In the genomic region with DNA sequence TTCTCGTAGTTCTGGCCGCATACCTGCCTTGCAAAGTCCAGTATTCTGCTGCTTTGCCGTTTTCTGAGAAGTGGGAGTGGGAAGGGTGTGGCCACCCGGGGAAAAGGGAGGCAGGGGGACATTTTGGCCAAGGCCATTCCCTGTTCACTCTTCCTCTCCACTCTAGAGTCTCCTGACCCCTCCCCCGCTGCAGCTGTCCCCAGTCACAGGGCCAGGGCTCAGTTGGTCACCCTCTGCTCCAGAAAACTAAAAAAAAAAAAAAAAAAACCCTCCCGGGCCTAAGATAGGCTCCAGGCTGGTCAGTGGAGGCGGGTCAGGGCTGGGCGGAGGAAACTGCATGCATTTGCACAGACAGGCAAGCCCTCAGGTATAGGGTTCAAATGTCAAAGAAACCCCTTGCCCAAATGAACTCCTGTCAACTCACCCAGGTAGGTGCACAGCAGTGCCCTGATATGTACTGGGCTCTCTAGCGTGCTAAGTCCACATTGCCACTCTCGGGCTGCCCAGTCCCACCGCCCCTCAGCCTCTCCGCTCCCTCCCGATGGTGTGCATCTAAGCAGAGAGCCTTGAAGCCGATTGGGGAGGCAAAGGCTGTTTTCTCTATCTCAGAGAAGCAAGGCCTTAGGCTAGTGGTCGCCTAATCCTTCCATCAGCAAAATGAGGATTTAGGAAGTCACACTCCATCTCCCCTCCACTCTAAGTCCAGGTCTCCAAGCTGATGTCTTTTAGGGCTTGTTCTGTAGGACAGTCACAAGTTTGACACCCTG, we compare ENCODE assay signal across 8 mouse cellular contexts. TPM values are rescaled to one million over a fixed set of nuclear protein-coding genes. Genes with fewer than 3 reads are reported as not detected.
A peak's percentile ranks its signal among the peaks of the same experiment; 100 is the strongest.
DNase-seq lines count a peak whose midpoint lies in the region; ATAC-seq and TF ChIP-seq lines count a peak whose summit lies in the region.

No protein-coding gene starts in this region.

- peaks cover 32% of the 10 kb centered on the region for H3K4me1 ChIP-seq in forebrain, embryonic 13.5 days
- peaks cover 26% of the 10 kb centered on the region for H3K4me1 ChIP-seq in hindbrain, embryonic 15.5 days (replicated peaks)
- H3K4me1 ChIP-seq in liver, embryonic 13.5 days (replicated peaks): peaks cover 93% of the 10 kb centered on the region
- peaks cover 33% of the 10 kb centered on the region for H3K4me1 ChIP-seq in olfactory bulb, adult 2 months (ENCODE audit: control insufficient read depth, insufficient read depth, low read length)

- TF ChIP-seq POLR2A in olfactory bulb, adult 2 months (IDR thresholded peaks at IDR 0.05; ENCODE audit: insufficient read depth, low read depth, low read length): no peak

- H3K36me3 ChIP-seq in forebrain, embryonic 13.5 days (ENCODE audit: poor library complexity, severe bottlenecking): no peaks in the 10 kb centered on the region
- no peaks in the 10 kb centered on the region for H3K36me3 ChIP-seq in hindbrain, embryonic 15.5 days
- peaks cover 13% of the 10 kb centered on the region for H3K36me3 ChIP-seq in liver, embryonic 13.5 days

- 25% methylated on average over 15 of the region's 15 CpGs for WGBS in forebrain, embryonic 13.5 days
- WGBS in hindbrain, embryonic 15.5 days: 28% methylated on average over 15 of the region's 15 CpGs
- WGBS in liver, embryonic 13.5 days (ENCODE audit: insufficient replicate concordance): 8% methylated on average over 15 of the region's 15 CpGs
- 45% methylated on average over 15 of the region's 15 CpGs for WGBS in olfactory bulb, adult 2 months

- peaks cover 11% of the 10 kb centered on the region for H3K27me3 ChIP-seq in forebrain, embryonic 13.5 days
- H3K27me3 ChIP-seq in hindbrain, embryonic 15.5 days: peaks cover 10% of the 10 kb centered on the region; the same call in 1 of the 2 replicates
- H3K27me3 ChIP-seq in liver, embryonic 13.5 days: no peaks in the 10 kb centered on the region

- H3K9me3 ChIP-seq in forebrain, embryonic 13.5 days (replicated peaks): no peaks in the 10 kb centered on the region
- no peaks in the 10 kb centered on the region for H3K9me3 ChIP-seq in hindbrain, embryonic 15.5 days
- H3K9me3 ChIP-seq in liver, embryonic 13.5 days (replicated peaks): no peaks in the 10 kb centered on the region

- peak overlapping the region; percentile 30 for H3K4me3 ChIP-seq in forebrain, embryonic 13.5 days
- peak overlapping the region; percentile 31 for H3K4me3 ChIP-seq in hindbrain, embryonic 15.5 days
- H3K4me3 ChIP-seq in liver, embryonic 13.5 days (replicated peaks): peak overlapping the region; percentile 67
- H3K4me3 ChIP-seq in olfactory bulb, adult 2 months (ENCODE audit: insufficient read depth, low read depth, low read length): peak overlapping the region; percentile 41; the same call in 1 of the 2 replicates

- H3K9ac ChIP-seq in forebrain, embryonic 13.5 days: peak overlapping the region; percentile 45; the same call in 1 of the 2 replicates
- H3K9ac ChIP-seq in hindbrain, embryonic 15.5 days: 0 out of 2 replicates have a peak overlapping the region, but pooled peaks have one; percentile 5
- H3K9ac ChIP-seq in liver, embryonic 13.5 days: peak overlapping the region; percentile 78

- peak; percentile 21 for DNase-seq in thymus, postnatal 0 days (ENCODE audit: low spot score)
- no peak for DNase-seq in thymus, adult 18-20 months
- DNase-seq in liver, embryonic 13.5 days: no peak
- DNase-seq in left cerebral cortex, adult 8-10 months (ENCODE audit: low spot score in 2 of 2): no peak
- DNase-seq in right cerebral cortex, postnatal 4 days: no peak

- TF ChIP-seq CTCF in olfactory bulb, adult 2 months (IDR thresholded peaks at IDR 0.05; ENCODE audit: insufficient read depth, low read depth, low read length): no peak

- no peak overlapping the region for H3K27ac ChIP-seq in forebrain, embryonic 13.5 days
- H3K27ac ChIP-seq in hindbrain, embryonic 15.5 days (replicated peaks): no peak overlapping the region
- peak overlapping the region; percentile 99 for H3K27ac ChIP-seq in liver, embryonic 13.5 days
- peak overlapping the region; percentile 55 for H3K27ac ChIP-seq in olfactory bulb, adult 2 months (ENCODE audit: insufficient read depth, low read depth, low read length)

- ATAC-seq in forebrain, embryonic 13.5 days: no peak
- no peak for ATAC-seq in hindbrain, embryonic 15.5 days (ENCODE audit: low FRiP score, low read depth)
- no peak for ATAC-seq in liver, embryonic 13.5 days (ENCODE audit: low read depth)

- peak overlapping the region; percentile 64 for H3K4me2 ChIP-seq in forebrain, embryonic 13.5 days
- H3K4me2 ChIP-seq in hindbrain, embryonic 15.5 days: peak overlapping the region; percentile 57
- peak overlapping the region; percentile 95 for H3K4me2 ChIP-seq in liver, embryonic 13.5 days

RNA-seq across cellular contexts. Expression of a gene that starts 0.7 kb away (rescaled TPM):
- polyA plus RNA-seq in thymus, postnatal 0 days (2015; fragmentation: Nextera tagmentation; extraction: Ambion mirVana): 598 and 732 TPM in 2 replicates
- 91.7 and 110 TPM in 2 replicates for polyA plus RNA-seq in forebrain, embryonic 13.5 days (2015; fragmentation: Nextera tagmentation; extraction: Ambion mirVana)
- polyA plus RNA-seq in hindbrain, embryonic 15.5 days (2015; fragmentation: Nextera tagmentation; extraction: Ambion mirVana): 113 and 134 TPM in 2 replicates
- 683 and 710 TPM in 2 replicates for polyA plus RNA-seq in liver, embryonic 13.5 days (2015; fragmentation: Nextera tagmentation; extraction: Ambion mirVana)
- polyA plus RNA-seq in olfactory bulb, adult 2 months (2012; ENCODE audit: insufficient read depth, insufficient read length, low replicate concordance, missing spikeins): not detected in 2 replicates
- 10 to 100 TPM; 19.2 to 31.4 (median 26.5) TPM for total RNA-seq in left cerebral cortex, adult 8-10 months (2022)

RNA-seq across cellular contexts. Expression of a gene that starts 7.5 kb away (rescaled TPM):
- 59.3 and 59.9 TPM in 2 replicates for polyA plus RNA-seq in thymus, postnatal 0 days (2015; fragmentation: Nextera tagmentation; extraction: Ambion mirVana)
- polyA plus RNA-seq in forebrain, embryonic 13.5 days (2015; fragmentation: Nextera tagmentation; extraction: Ambion mirVana): 50.3 and 59.3 TPM in 2 replicates
- 57.3 and 69.1 TPM in 2 replicates for polyA plus RNA-seq in hindbrain, embryonic 15.5 days (2015; fragmentation: Nextera tagmentation; extraction: Ambion mirVana)
- 45.6 and 48.9 TPM in 2 replicates for polyA plus RNA-seq in liver, embryonic 13.5 days (2015; fragmentation: Nextera tagmentation; extraction: Ambion mirVana)
- not detected in 2 replicates for polyA plus RNA-seq in olfactory bulb, adult 2 months (2012; ENCODE audit: insufficient read depth, insufficient read length, low replicate concordance, missing spikeins)
- total RNA-seq in left cerebral cortex, adult 8-10 months (2022): 10 to 100 TPM; 35.8 to 43.5 (median 39.9) TPM

RNA-seq across cellular contexts. Expression of a gene that starts 13.5 kb away (rescaled TPM):
- 16.3 and 16.5 TPM in 2 replicates for polyA plus RNA-seq in thymus, postnatal 0 days (2015; fragmentation: Nextera tagmentation; extraction: Ambion mirVana)
- 54.4 and 55.5 TPM in 2 replicates for polyA plus RNA-seq in forebrain, embryonic 13.5 days (2015; fragmentation: Nextera tagmentation; extraction: Ambion mirVana)
- 96.1 and 110 TPM in 2 replicates for polyA plus RNA-seq in hindbrain, embryonic 15.5 days (2015; fragmentation: Nextera tagmentation; extraction: Ambion mirVana)
- 6.9 and 7.4 TPM in 2 replicates for polyA plus RNA-seq in liver, embryonic 13.5 days (2015; fragmentation: Nextera tagmentation; extraction: Ambion mirVana)
- polyA plus RNA-seq in olfactory bulb, adult 2 months (2012; ENCODE audit: insufficient read depth, insufficient read length, low replicate concordance, missing spikeins): not detected in 2 replicates
- 100 to 1,000 TPM; 157 to 176 (median 166) TPM for total RNA-seq in left cerebral cortex, adult 8-10 months (2022)

RNA-seq across cellular contexts. Expression of a gene that starts 20.3 kb away (rescaled TPM):
- polyA plus RNA-seq in thymus, postnatal 0 days (2015; fragmentation: Nextera tagmentation; extraction: Ambion mirVana): 16.3 and 18.0 TPM in 2 replicates
- 35.6 and 39.2 TPM in 2 replicates for polyA plus RNA-seq in forebrain, embryonic 13.5 days (2015; fragmentation: Nextera tagmentation; extraction: Ambion mirVana)
- polyA plus RNA-seq in hindbrain, embryonic 15.5 days (2015; fragmentation: Nextera tagmentation; extraction: Ambion mirVana): 42.7 and 43.3 TPM in 2 replicates
- polyA plus RNA-seq in liver, embryonic 13.5 days (2015; fragmentation: Nextera tagmentation; extraction: Ambion mirVana): 12.9 and 18.8 TPM in 2 replicates
- polyA plus RNA-seq in olfactory bulb, adult 2 months (2012; ENCODE audit: insufficient read depth, insufficient read length, low replicate concordance, missing spikeins): not detected in 2 replicates
- 10 to 100 TPM; 10.8 to 16.3 (median 11.7) TPM for total RNA-seq in left cerebral cortex, adult 8-10 months (2022)

RNA-seq across cellular contexts. Expression of a gene that starts 27.6 kb away (rescaled TPM):
- 27.7 and 39.1 TPM in 2 replicates for polyA plus RNA-seq in thymus, postnatal 0 days (2015; fragmentation: Nextera tagmentation; extraction: Ambion mirVana)
- 3.7 and 5.4 TPM in 2 replicates for polyA plus RNA-seq in forebrain, embryonic 13.5 days (2015; fragmentation: Nextera tagmentation; extraction: Ambion mirVana)
- 4.2 and 4.5 TPM in 2 replicates for polyA plus RNA-seq in hindbrain, embryonic 15.5 days (2015; fragmentation: Nextera tagmentation; extraction: Ambion mirVana)
- polyA plus RNA-seq in liver, embryonic 13.5 days (2015; fragmentation: Nextera tagmentation; extraction: Ambion mirVana): 17.7 and 22.2 TPM in 2 replicates
- not detected in 2 replicates for polyA plus RNA-seq in olfactory bulb, adult 2 months (2012; ENCODE audit: insufficient read depth, insufficient read length, low replicate concordance, missing spikeins)
- total RNA-seq in left cerebral cortex, adult 8-10 months (2022): 10 to 100 TPM; 26.2 to 38.6 (median 32.2) TPM

Comparison
In these comparisons a context has a peak if more than half of its experiments do, and no peak if none do; other contexts are left out.
1. H3K27ac ChIP-seq: peak in liver, embryonic 13.5 days (single experiment) and olfactory bulb, adult 2 months (single experiment); none in forebrain, embryonic 13.5 days (single experiment) and hindbrain, embryonic 15.5 days (single experiment).
2. H3K9ac ChIP-seq: peak in every context shown above with its lines; median percentile 78 in liver, embryonic 13.5 days; 45 in forebrain, embryonic 13.5 days; 5 in hindbrain, embryonic 15.5 days.
3. RNA of a gene that starts 0.7 kb away (polyA plus RNA-seq): 683 to 710 TPM in liver, embryonic 13.5 days, 598 to 732 TPM in thymus, postnatal 0 days, 113 to 134 TPM in hindbrain, embryonic 15.5 days and 91.7 to 110 TPM in forebrain, embryonic 13.5 days; not detected in olfactory bulb, adult 2 months; every median in the first group is over 10 times any median in the second.
4. RNA of a gene that starts 7.5 kb away (polyA plus RNA-seq): 57.3 to 69.1 TPM in hindbrain, embryonic 15.5 days, 59.3 to 59.9 TPM in thymus, postnatal 0 days, 50.3 to 59.3 TPM in forebrain, embryonic 13.5 days and 45.6 to 48.9 TPM in liver, embryonic 13.5 days; not detected in olfactory bulb, adult 2 months; every median in the first group is over 10 times any median in the second.
5. Peak in every context shown above with its lines, with median percentiles within 50 percentile points of each other: H3K4me2 ChIP-seq and H3K4me3 ChIP-seq.